Mouse (Mus musculus) megakaryocyte progenitor cell, adult 5-6 weeks (primary cell): ENCODE measurements around the gene Mapkapk2. TPM values are rescaled to one million over a fixed set of nuclear protein-coding genes. Genes with fewer than 3 reads are reported as not detected.
A peak's percentile ranks its signal among the peaks of the same experiment; 100 is the strongest.

Experiments
- ATAC-seq: replicated peaks from 2 replicates; pipeline ENCODE4 v1.8.0; 2016; ENCODE audit warnings: mild to moderate bottlenecking, moderate TSS enrichment, inconsistent platforms; ENCODE audit not compliant: poor library complexity
- total RNA-seq, 2 experiments: library from RNA; stranded (forward) in 1 of 2; stranded (reverse) in 1 of 2; fragments of 157-497, 149-512 nt in 1 of 2; fragments of 200-1000 nt in 1 of 2; gene quantifications; 2 replicates each; pipeline versions ENCODE4 v1.2.3 to v1.2.4; 2015 to 2017

Mapkapk2 gene
- total RNA-seq, 2 experiments from 2014 or later, result 196 to 233 TPM

- peak; percentile 79 for ATAC-seq
Observed at GRCm38 (mm10) chr1:131115932-131116331, 18.3 kb upstream of the Mapkapk2 start.

- 0 out of 2 replicates have a peak, but pooled peaks have one; percentile 29 for ATAC-seq
Observed at GRCm38 (mm10) chr1:131112576-131112975, 14.9 kb upstream of the Mapkapk2 start.

DNA sequence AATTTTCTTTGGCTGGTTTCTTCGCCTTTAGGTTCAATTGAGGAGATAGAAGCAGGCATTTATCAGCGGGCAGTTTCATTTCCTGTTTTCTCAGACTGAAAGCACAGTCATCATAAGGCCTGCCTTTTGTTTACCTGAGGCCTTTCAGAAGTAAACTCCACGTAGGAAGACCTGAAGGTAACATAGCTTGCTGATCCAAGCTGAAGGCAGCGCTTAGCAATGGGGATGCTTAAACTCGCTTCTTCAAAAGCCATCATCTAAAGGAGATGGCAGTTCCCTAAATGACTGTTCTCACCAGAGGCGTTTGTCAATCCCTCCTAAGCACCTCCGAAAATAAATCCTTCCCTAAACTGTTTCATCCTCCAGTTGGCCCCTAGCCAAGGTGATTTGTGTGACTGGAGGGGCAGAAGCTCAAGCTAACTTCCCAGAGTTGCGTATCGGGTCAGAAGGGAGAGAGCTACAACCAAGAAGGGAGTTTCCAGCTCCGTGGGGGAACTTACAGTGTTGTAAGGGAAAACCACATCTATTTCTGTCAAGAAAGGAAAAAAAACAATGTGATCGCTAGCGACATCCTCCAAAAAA lies 13.0 kb upstream of the Mapkapk2 start:
- ATAC-seq, result peak; percentile 82

DNA sequence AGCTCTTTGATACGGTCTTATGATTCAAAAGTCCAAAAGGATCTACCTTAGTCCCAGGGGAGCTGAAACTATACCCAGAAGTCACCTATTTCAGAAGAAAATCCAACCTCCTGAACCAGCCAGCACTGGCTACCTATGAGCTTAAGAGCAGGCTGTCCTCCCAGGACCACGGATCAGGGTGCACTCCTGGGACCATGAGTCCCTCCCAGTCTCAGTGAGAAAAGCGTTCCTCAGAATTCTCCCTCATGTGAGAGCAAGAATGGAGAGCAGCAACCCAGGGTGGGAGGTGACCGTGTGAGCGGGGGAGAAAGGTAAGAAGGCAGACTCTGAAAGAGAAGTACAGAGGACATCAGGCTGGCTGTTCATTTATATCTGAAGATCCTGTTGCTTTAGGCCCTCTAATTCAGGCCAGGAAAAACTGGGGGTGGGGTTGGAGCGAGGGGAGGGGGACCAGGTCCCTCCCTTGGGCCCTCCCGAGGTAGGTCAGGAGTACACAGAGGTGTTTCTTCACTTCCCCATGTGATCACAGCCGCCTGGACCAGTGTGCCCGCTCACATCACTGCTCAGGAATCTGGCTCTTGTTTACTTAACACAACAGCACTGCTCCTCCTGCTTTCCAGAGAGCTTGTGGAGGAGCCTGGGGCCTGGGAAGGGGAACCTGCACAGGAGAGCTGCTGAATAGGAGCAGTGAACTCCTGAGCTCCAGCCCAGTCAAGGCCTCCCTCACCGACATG lies 10.1 kb upstream of the Mapkapk2 start:
- no peak for ATAC-seq

GRCm38 (mm10) chr1:131103776-131104424 lies 6.3 kb upstream of the Mapkapk2 start:
- peak; percentile 88 for ATAC-seq

DNA sequence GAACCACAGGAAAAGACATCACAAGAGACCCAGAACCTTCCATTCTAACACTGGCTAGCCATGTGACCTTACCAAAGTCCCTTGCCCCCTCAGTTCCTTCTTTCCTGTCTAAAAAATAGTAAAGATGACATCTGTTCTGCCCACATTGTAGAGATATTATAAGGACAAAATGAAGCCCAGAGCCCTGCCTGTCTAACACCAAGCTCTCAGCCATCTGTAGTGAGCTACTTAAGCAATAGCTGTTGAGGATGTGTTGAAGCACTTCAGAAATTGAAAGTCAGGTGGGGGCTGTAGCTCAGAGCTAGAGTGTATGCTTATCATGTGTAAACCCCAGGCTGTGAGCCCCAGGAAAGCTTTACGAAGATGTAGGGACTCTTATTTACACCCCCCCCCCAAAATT lies 3.2 kb upstream of the Mapkapk2 start:
- ATAC-seq, result no peak

DNA sequence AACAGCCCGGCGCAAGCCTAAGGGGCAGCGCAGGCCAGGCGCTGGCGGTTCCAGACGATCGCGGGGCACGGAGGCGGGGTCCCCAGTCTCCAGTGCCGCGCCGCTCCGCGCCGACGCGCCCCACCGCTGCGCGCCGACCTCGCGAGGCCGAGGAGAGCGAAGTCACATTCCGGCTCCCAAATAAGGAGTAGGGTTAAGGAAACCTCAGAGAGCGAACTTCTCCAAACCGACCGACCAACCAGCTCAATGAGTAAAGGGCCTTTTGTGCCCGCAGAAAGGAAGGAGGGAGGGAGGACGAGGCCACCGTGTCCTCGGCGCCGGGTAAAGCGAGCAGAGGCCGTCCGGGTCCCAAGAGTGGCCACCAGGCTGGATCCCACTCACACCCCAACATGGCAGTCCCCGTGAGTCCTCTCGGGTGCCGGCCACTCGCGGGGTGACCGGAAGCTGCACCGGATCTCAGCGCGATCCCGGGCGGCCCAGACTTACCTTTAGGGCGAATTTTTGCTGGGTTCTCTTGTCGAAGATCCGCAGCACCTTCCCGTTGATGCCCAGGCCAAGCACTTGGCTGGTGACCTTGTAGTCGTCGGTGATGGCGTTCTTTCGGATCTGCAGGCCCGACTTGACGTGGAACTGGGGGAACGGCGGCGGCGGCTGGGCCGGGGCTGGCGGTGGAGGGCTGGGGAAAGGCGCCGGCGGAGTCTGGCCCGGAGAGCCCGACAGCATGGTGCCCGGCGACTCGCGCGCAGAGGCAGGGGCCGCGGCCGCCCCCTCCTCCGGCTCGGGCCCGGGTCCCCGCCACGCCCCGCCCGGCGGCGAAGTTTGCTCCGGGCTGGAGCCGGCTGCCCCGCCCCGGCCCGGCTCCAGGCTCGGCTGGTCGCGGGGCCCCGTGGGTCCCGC lies 575 bp downstream of the Mapkapk2 start:
- peak; percentile 68 for ATAC-seq

- peak; percentile 20 for ATAC-seq
Observed at GRCm38 (mm10) chr1:131096132-131096695, 1.4 kb downstream of the Mapkapk2 start.

DNA sequence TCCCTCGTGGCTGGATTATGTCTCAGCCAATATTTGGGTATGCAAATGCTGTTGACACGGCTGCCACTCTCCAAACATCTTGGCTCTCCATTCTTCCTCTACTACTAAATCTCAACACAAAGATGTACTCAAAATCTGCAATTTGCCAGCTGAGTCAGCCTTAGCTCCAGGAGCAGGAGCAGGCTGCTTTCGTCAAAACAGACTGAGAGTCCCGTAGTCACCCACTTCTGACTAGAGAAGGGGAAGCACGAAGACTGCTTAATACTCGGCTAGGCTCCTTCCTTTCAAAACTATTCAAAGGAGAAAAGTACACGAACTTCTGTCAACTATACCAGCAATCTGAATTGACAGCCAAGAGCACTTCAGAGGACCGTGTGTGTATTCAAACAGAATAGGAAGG lies 2.1 kb downstream of the Mapkapk2 start:
- no peak for ATAC-seq

- ATAC-seq, result no peak
Observed at GRCm38 (mm10) chr1:131093889-131094288, 3.7 kb downstream of the Mapkapk2 start.

- no peak for ATAC-seq
Observed at GRCm38 (mm10) chr1:131092846-131093245, 4.8 kb downstream of the Mapkapk2 start.

GRCm38 (mm10) chr1:131092173-131092572 lies 5.5 kb downstream of the Mapkapk2 start:
- ATAC-seq, result peak; percentile 7; the same call in 1 of the 2 replicates

DNA sequence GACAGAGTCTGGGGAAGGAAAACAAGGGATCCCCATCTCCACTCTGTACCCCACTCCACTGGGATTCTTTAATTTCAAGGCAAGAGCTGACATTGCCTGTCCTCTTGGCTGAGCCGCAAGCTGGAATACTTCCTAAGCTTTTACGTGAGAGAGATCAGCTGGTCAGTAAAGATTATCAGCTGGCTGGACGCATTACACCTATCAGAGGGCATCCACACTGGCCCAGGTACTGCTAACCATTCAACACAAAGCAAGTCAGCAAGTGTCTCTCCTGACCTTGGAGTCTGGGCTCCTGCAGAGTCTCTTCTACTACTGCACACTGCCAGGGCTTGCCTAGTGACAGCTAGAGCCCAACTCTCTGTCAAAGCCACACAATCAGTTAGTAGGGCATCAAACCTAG lies 6.1 kb downstream of the Mapkapk2 start:
- ATAC-seq, result no peak

GRCm38 (mm10) chr1:131090877-131091276 lies 6.7 kb downstream of the Mapkapk2 start:
- ATAC-seq, result no peak

DNA sequence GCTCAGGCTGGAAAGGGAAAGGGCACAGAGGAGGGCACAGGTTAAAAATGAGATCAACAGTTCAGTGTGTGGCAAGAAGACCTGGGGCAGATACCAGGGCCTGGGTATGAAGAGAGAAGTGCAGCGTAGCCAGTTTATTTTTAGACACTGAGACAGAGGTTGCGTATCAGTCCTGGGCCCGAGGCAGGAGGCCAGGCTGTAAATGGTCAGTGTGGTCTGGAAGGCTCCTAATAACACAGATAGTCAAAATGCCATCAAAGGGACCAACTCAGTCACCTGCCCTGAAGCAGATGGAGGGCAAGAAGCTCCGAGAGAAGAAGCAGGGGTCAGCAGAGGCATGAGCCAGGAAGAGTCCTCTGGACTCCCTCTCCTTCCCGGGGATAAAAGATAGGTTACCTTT lies 7.4 kb downstream of the Mapkapk2 start:
- peak; percentile 35 for ATAC-seq

- ATAC-seq, result peak; percentile 35
Observed at GRCm38 (mm10) chr1:131089525-131090127, 8.0 kb downstream of the Mapkapk2 start.

DNA sequence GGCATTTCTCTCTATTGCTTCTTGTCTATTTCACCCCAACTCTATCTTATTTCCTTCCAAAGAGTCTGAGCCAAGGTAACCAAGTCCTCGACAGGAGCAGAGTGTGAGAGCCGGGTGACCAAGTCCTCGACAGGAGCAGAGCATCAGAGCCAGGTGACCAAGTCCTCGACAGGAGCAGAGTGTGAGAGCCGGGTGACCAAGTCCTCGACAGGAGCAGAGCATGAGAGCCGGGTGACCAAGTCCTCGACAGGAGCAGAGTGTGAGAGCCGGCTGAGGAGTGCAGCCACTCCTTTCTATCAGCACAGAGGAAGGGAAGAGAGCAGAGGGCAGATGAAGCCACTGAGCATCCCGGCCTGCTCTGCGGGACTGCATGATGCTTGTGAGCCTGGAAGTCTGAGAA lies 9.1 kb downstream of the Mapkapk2 start:
- no peak for ATAC-seq

DNA sequence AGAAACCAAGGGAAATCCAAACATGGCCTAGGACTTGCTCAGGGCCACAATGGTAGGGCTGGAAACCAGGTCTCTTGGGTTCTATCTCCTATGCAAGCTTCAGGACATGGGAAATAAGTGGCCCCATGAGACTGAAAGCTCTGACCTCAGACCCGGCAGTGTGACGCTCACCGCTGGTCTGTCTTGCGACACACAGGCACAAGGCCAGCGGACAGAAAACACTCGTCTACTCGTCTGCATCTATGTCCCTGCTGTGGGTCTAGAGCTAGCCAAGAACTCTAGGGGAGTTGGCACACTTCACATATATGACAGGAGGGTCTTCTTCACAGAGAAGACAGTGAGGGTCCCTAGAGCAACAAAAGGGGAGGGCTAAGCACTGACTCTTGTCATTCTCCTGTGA lies 10.7 kb downstream of the Mapkapk2 start:
- ATAC-seq, result peak; percentile 35

DNA sequence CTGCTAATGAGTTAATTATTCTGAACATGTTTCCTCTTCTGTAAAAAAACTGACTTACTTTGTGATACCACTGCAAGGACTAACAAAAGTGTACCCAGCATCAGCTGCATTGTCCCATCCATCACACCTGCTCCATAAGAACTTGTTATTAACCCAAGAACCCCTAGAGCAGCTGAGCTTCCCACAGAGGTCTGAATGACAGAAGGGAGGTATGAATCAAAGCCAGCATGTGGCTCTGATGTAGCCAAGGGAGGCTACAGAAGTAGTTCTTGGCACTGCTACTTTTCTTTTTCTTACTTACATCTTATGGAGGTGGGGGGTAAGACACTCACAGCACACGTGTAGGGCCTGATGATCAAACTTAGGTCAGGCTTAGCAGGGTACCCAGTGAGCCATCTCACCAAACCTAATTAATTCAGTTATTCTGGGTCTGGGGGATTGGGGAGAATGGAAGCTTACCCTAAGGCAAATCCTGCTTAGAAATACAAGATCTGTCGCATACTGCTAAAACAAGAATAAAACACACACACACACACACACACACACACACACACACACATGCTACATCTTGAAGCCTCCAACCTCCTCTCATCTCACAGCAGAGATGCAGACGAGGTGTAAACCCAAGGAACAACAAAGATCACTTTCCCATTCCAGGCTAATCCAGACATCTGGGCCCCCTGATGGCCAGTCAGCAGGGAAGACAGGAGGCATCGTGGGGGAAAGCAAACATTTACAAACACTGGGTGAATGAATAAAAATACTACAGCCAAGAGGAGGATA lies 11.5 kb downstream of the Mapkapk2 start:
- ATAC-seq, result no peak

DNA sequence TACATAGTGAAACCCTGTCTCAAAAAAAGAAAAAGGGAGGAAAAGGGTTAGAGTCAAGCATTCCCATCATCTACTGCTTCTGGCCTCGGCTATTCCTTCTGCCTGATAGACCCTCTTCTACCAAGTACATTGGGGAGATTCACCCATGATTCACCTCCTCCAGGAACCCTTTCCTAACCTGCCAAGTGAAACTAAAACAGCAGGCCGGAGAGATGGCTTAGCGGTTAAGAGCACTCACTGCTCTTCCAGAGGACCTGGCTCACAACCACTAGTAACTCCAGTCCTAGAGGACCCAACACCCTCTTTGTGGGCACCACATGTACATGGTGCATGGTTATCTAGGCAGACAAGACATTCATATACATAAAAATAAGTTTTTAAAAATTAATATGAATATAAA lies 12.4 kb downstream of the Mapkapk2 start:
- ATAC-seq, result no peak
